Mouse (Mus musculus) ES-E14 (cell line): Measurements from ENCODE around the gene Dcaf15. TPM values are rescaled to one million over a fixed set of nuclear protein-coding genes. Genes with fewer than 3 reads are reported as not detected.

ENCODE experiments used
- DNase-seq: peaks from one replicate; pipeline ENCODE4 v3.0.0-alpha.2; 2013; ENCODE audit warnings: low read depth, low spot score
- H3K27ac ChIP-seq: 2 replicates; pipeline ENCODE4 v1.5.1; 2012; ENCODE audit warnings: low read depth, mild to moderate bottlenecking, low read length, moderate library complexity, mixed read lengths; ENCODE audit not compliant: poor library complexity, insufficient read depth, severe bottlenecking
- H3K36me3 ChIP-seq: 2 replicates; pipeline ENCODE4 v1.6.1; 2012; ENCODE audit warnings: mild to moderate bottlenecking, low read length, moderate library complexity, mixed read lengths; ENCODE audit not compliant: control insufficient read depth, poor library complexity, insufficient read depth, severe bottlenecking
- H3K4me1 ChIP-seq, 2 experiments: fragments of 150-350 bp in 1 of 2; sonication (generic) in 1 of 2; 2 replicates each; pipeline ENCODE4 v1.6.1; 2012; ENCODE audit warnings: low read length in 2 of 2, mild to moderate bottlenecking in 1 of 2, mixed read lengths in 1 of 2; ENCODE audit not compliant: control insufficient read depth in 2 of 2, insufficient read depth in 2 of 2, poor library complexity in 1 of 2
- H3K4me3 ChIP-seq, 2 experiments: fragments of 150-350 bp in 1 of 2; sonication (generic) in 1 of 2; 2 replicates each; pipeline ENCODE4 v1.5.1; 2012; ENCODE audit warnings: low read length in 2 of 2, low read depth in 1 of 2, mild to moderate bottlenecking in 1 of 2, mixed read lengths in 1 of 2; ENCODE audit not compliant: insufficient read depth in 1 of 2, poor library complexity in 1 of 2, severe bottlenecking in 1 of 2
- H3K9ac ChIP-seq: 2 replicates; pipeline ENCODE4 v1.6.1; 2012; ENCODE audit warnings: low read depth, mild to moderate bottlenecking, low read length, mixed read lengths; ENCODE audit not compliant: poor library complexity, insufficient read depth, severe bottlenecking
- H3K9me3 ChIP-seq: fragments of 150-350 bp; sonication (generic); 2 replicates; pipeline ENCODE4 v1.6.1; 2012; ENCODE audit warnings: low read depth, mild to moderate bottlenecking, low read length; ENCODE audit not compliant: control insufficient read depth, insufficient read depth
- CHD2 ChIP-seq: IDR thresholded peaks from 2 replicates; pipeline ENCODE4 v1.6.1; 2014; ENCODE audit warnings: mild to moderate bottlenecking, low read depth, low read length, inconsistent platforms
- HCFC1 ChIP-seq: IDR thresholded peaks from 2 replicates; pipeline ENCODE4 v1.6.1; 2012; ENCODE audit warnings: low read length, inconsistent platforms, borderline replicate concordance; ENCODE audit not compliant: insufficient read depth
- MAFK ChIP-seq: IDR thresholded peaks from 2 replicates; pipeline ENCODE4 v1.6.1; 2014; ENCODE audit warnings: mild to moderate bottlenecking, low read depth, low read length, inconsistent platforms; ENCODE audit not compliant: insufficient read depth
- ZC3H11A ChIP-seq: IDR thresholded peaks from 2 replicates; pipeline ENCODE4 v1.6.1; 2012; ENCODE audit warnings: low read depth, mild to moderate bottlenecking, inconsistent platforms, low read length, borderline replicate concordance
- ZNF384 ChIP-seq: IDR thresholded peaks from 2 replicates; pipeline ENCODE4 v1.6.1; 2012; ENCODE audit warnings: low read depth, low read length, inconsistent platforms
- in situ Hi-C, 2 experiments: fragments of 600-800 bp; cut with MboI; formaldehyde crosslinking; loops; one replicate each; pipeline ENCODE4 v1.15.1; 2025; ENCODE audit warnings: low sequenced_read_pairs in 2 of 2, inconsistent platforms in 1 of 2; ENCODE audit not compliant: unreplicated experiment in 2 of 2
- total RNA-seq: library from RNA; depleted of rRNA; stranded (reverse); fragments of 300-350 nt; gene quantifications from 2 replicates; pipeline ENCODE4 v1.2.3, GENCODE M21; 2012

Gene Dcaf15
- total RNA-seq, 1 experiment, result 53.5 TPM

GRCm38 (mm10) chr8:84147324-84147766 is 42.8 kb upstream of the Dcaf15 start:
- TF ChIP-seq ZC3H11A, result no peak
- no peak for TF ChIP-seq ZNF384
- no peak for TF ChIP-seq HCFC1
- TF ChIP-seq MAFK, result no peak
- TF ChIP-seq CHD2, result no peak
- in situ Hi-C loops, result no loop called here
- Histone ChIP-seq H3K36me3 (peaks cover 14% of the 10 kb centered on the region; the same call in 1 of the 2 replicates), H3K27ac (peak overlapping the region; percentile 19; the same call in 1 of the 2 replicates), H3K4me3 (peak overlapping the region; percentile 70 to 77), H3K9me3 (no peaks in the 10 kb centered on the region), H3K4me1 (peaks cover 3 to 12% of the 10 kb centered on the region in 2 experiments; a peak in 2 of 4 replicates), H3K9ac (peak overlapping the region; percentile 72)
- no peak for DNase-seq

- no peak for TF ChIP-seq CHD2
- TF ChIP-seq MAFK, result no peak
- no peak for DNase-seq
- H3K4me1 ChIP-seq, result peaks cover 3 to 7% of the 10 kb centered on the region in 2 experiments; a peak in 2 of 4 replicates
- H3K9ac ChIP-seq, result no peak overlapping the region
- H3K27ac ChIP-seq, result no peak overlapping the region
- peaks cover 29% of the 10 kb centered on the region for H3K36me3 ChIP-seq
- H3K4me3 ChIP-seq, result no peak overlapping the region
- no peaks in the 10 kb centered on the region for H3K9me3 ChIP-seq
- in situ Hi-C loops, result no loop called here
These were observed 40.2 kb upstream of the Dcaf15 start for GRCm38 (mm10) chr8:84144636-84145245.

- no peak for DNase-seq
- H3K27ac ChIP-seq, result no peak overlapping the region
These were observed 36.3 kb upstream of the Dcaf15 start for GRCm38 (mm10) chr8:84140838-84141237.

GRCm38 (mm10) chr8:84137848-84138247 is 33.3 kb upstream of the Dcaf15 start:
- in situ Hi-C loops, result no loop called here

More at GRCm38 (mm10) chr8:84140838-84141237, 36.3 kb upstream of the Dcaf15 start:
- H3K9me3 ChIP-seq, result no peaks in the 10 kb centered on the region
- TF ChIP-seq ZC3H11A, result no peak
- no peak for TF ChIP-seq HCFC1
- TF ChIP-seq ZNF384, result no peak
- no peak for TF ChIP-seq MAFK
- TF ChIP-seq CHD2, result no peak
- no peak overlapping the region for H3K9ac ChIP-seq
- no peaks in the 10 kb centered on the region for H3K4me1 ChIP-seq
- in situ Hi-C loops, result no loop called here
- H3K4me3 ChIP-seq, result no peak overlapping the region
- H3K36me3 ChIP-seq, result peaks cover 56% of the 10 kb centered on the region

GRCm38 (mm10) chr8:84132225-84132624 is 27.7 kb upstream of the Dcaf15 start:
- Histone ChIP-seq H3K9me3 (no peaks in the 10 kb centered on the region), H3K4me3 (no peak overlapping the region), H3K9ac (no peak overlapping the region), H3K4me1 (peaks cover 2 to 16% of the 10 kb centered on the region in 2 experiments; a peak in 1 of 4 replicates), H3K36me3 (peaks cover 38% of the 10 kb centered on the region), H3K27ac (no peak overlapping the region)
- DNase-seq, result no peak
- in situ Hi-C loops, result no loop called here
- TF ChIP-seq ZC3H11A (no peak), HCFC1 (no peak), ZNF384 (no peak)

More at GRCm38 (mm10) chr8:84137848-84138247, 33.3 kb upstream of the Dcaf15 start:
- no peak overlapping the region for H3K27ac ChIP-seq
- peaks cover 68% of the 10 kb centered on the region for H3K36me3 ChIP-seq
- peak; percentile 22 for DNase-seq
- H3K4me3 ChIP-seq, result no peak overlapping the region
- no peaks in the 10 kb centered on the region for H3K4me1 ChIP-seq
- no peak overlapping the region for H3K9ac ChIP-seq
- TF ChIP-seq ZNF384 (no peak), MAFK (no peak), ZC3H11A (no peak), HCFC1 (peak; percentile 92), CHD2 (peak; percentile 75; the same call in 1 of the 2 replicates)
- H3K9me3 ChIP-seq, result no peaks in the 10 kb centered on the region
